Mouse (Mus musculus) retina, embryonic 14.5 days (tissue): Measurements from ENCODE around the gene Neu1.
"Not testable (repeated sequence)": the region's sequence is repeated elsewhere in the genome, so short reads cannot be mapped to it uniquely, and the experiment has no call there.

Experiments used
- DNase-seq: peaks from one replicate; pipeline ENCODE4 v3.0.0-alpha.2; 2015; ENCODE audit warnings: low spot score

Gene Neu1

DNA sequence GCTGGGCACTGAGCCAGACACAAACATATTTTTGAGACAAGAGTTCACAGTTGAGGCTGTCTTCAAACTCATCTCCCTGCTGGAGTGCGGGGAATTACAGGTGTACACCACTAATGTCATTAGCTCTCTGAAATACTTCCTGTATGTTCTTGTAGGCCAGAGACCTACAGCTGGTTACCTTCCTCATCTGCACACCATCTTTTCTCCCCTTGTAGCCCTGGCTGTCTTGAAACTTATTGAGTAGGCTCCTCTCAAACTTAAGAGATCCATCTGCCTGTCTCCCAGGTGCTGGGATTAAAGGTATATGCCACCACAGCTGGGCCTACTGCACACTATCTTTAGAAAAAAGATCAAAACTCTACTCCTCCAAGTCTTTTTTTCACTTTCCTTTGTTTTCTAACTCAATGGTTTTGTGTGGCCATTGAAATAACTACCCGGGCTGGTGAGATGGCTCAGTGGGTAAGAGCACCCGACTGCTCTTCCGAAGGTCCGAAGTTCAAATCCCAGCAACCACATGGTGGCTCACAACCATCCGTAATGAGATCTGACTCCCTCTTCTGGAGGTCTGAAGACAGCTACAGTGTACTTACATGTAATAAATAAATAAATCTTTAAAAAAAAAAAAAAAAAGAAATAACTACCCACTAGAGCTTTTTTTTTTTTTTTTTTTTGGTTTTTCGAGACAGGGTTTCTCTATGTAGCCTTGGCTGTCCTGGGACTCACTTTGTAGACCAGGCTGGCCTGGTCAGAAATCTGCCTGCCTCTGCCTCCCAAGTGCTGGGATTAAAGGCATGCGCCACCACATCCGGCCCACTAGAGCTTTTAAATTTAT lies 17.9 kb downstream of the Neu1 start:
- DNase-seq = not testable (repeated sequence)

DNA sequence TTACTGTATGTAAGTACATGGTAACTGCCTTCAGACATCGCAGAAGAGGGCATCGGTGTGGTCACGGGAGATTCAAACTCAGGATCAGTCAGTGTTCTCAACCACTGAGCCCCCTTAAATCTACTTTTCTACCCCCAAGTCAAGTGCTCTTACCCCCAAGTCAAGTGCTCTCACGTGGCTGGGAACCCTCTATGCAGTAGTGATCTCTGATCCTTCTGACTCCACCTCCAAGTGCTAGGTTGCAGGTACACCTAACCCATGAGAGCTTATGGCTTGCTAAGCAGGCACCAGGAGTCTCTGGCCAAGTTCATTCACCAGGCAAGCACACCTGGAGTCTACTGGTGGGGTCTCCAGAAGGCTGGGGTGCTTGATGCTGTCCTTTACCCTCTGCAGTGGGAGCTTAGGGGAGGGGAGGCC lies 18.5 kb downstream of the Neu1 start:
- no peak for DNase-seq

DNA sequence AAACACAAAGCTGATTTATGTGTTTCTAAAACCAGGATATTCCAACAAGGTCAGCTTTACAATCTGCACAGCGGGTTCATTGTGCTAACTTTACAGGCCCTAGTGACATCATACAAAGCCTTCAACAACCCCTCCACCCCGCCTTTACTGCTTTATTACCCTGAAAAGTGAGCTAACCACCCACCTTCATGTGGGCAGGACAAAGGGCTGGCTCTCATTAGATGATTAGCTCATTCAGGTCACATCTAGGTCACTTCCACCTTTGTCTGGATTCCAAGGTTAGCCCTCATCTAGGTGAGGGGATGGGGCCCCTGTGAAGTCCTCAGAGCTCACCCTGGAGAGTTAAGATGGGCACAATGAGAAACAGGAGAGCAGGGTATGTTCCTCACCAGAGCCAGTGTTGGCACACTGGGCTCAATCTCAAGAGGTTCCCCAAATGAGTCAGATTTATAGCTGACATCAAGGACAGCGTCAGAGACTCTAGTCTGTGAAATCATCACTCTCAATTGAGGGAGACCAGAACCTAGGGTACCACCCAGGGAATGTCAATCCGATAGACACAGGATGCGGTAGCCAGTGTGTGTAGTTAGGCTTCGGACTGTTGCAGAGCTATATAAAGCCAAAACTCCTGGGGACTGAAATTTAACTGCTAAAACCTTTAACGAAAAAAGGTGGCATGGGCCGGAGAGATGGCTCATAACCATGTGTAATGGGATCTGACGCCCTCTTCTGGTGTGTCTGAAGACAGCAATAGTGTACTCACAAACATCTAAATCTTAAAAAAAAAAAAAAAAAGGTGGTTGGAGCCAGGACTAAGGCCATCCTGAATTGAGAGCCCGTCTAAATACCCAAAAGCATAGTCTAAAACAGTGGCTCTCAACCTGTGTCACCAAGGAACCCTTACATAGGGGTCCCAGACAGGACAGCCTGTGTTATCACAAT lies 19.7 kb downstream of the Neu1 start:
- DNase-seq = no peak

DNA sequence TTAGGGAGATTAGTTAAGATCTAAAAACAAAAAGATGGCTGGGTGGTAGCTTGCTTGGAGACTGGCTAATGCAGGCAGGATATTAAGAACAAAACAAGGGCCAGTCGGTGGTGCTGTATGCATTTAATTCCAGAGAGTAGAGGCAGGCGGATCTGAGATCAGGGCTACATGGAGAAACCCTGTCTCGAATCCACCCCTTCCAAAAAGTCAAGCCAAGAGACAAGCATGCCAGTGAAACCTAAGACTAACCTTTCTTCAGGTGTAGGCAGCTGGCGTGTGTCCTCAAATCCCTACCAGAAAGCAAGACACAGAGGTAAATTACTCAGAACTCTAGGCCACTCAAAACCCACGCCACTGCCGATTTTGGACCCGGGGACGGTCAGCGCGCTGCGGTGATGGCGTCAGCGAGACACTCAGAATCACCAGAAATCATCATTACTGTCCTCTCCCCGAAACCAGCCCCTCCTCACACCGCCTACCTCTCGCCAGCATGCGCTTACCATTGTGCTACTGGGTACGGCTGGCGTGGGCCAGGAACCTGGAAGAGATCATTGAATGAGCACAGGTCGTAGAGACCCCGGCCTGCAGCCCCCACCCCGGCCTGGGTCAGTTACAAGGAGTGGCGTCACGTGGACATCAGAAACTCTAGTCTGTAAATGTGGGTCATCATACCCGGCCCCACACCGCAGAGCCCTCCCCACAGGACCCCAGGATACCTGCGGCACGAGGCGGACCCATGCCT lies 20.8 kb downstream of the Neu1 start:
- no peak for DNase-seq

DNA sequence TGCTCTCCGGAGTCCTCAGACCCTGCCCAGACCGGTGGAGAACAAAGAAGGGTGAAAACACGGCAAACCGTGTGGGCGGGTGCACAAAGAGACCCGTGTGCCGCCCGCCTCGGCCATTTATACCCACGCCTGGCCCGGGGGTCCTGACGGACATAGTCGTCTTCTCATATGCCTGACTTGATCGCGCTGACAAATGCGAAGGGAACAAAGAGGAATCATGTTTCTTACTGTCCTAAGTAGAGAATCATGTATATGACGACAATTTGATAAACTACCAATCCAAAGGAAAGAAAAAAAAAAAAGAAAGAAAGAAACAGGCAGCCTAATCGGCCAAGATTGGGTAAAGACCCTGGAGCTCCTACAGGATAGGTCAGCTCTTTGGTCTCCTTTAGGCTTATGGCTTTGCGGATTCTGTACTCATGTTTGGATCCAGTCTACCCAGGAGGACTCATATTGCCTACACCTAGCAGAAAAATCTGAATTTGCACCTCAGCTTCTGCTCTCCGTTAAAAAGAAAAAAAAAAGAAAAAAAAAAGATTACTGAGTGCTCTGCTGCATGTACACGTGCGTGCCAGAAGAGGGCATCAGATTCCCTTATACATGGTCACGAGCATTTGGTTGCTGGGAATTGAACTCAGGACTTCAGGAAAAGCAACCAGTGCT lies 21.5 kb downstream of the Neu1 start:
- peak; percentile 87 for DNase-seq

DNA sequence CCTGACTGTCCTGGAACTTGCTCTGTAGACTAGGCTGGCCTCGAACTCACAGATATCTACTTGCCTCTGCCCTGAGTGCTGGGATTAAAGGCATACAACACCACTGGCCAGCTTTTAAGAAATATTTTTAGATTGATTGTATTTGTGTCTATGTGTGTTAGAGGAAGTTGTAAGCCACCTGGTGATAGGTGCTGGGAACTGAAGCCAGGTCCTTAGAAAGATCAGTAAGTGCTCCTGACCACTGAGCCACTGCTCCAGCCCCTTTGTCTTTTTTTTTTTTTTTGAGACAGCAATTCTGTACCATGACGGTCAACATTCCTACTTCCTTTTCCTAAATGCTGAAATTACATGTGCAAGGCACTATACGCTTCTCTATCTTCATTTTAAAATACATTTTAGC lies 22.2 kb downstream of the Neu1 start:
- DNase-seq = no peak

DNA sequence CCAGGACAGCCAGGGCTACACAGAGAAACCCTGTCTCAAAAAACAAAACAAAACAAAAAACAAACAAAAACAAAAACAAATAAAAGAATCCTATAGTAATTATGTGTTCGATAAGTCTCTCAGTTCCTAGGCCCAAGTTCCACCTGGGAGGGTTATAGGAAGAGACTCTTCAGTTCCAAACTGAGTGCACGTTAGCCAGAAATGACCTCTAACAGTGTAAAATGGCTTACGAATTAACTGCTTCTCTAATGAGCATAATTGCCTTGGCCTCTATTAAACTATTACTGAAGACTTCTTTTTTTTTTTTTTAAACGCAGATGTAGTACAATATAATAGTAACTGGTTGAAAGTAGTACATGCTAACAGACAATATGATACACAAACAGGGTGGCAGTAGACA lies 22.9 kb downstream of the Neu1 start:
- DNase-seq = no peak

DNA sequence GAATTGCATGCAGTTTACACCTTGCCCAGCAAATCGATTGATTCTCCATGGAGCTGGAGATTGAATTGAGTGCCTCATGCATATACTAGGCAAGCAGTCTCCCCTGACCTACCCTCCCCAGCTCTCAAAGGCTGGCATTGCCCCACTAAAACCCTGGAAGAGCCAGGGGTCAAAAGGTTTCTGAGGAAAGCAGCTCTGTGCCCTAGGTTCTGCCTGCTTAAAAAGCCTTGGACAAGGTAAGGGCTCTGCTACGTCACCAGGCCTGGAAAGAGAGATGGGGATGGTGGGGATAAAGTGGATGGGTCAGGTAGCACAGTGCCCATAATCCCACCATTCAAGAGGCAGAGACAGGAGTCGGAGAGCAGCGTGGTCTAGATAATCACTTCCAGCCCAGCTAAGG lies 23.8 kb downstream of the Neu1 start:
- DNase-seq = no peak

DNA sequence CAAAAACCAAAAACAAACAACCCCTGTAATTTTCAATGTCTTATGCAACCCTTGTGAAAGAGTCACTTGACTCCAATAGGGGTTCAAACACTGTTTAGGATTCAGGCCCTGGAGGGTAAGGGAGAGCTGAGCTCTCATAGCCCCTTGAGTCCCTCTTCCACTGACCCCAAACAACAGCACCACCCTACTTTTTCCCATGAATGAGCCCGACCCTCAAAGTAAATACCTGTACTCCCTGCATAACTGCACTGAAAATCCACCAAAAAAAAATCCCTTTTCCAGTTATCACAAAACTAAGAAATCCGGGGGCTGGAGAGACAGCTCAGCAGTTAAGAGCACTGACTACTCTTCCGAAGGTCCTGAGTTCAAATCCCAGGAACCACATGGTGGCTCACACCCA lies 24.8 kb downstream of the Neu1 start:
- no peak for DNase-seq

DNA sequence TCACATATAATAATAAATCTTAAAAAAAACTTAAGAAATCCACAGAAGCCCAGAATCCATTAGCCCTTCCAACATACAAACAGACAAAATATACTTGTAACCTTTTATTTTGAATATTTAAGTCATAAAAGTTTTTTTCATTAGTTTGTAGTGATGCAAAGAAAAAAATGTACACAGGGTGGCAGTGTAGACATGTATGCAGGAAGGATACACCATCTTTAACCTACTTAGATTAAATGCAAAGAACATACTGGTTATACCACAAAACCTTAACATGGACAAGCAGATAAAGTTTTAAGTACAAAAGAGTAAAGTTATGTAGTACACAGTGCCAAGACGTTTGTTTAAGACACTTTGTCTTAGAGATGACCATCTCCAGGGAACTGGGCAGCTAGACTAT lies 25.3 kb downstream of the Neu1 start:
- peak; percentile 52 for DNase-seq

DNA sequence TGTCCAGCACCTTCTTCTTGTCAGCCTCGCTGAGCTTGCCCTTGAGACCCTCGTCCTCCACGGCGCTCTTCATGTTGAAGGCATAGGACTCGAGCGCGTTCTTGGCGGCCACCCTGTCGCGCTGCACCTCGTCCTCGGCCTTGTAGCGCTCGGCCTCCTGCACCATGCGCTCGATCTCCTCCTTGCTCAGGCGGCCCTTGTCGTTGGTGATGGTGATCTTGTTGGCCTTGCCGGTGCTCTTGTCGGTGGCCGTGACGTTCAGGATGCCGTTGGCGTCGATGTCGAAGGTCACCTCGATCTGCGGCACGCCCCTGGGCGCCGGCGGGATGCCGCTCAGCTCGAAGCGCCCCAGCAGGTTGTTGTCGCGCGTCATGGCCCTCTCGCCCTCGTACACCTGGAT lies 26.2 kb downstream of the Neu1 start:
- DNase-seq = not testable (repeated sequence)

DNA sequence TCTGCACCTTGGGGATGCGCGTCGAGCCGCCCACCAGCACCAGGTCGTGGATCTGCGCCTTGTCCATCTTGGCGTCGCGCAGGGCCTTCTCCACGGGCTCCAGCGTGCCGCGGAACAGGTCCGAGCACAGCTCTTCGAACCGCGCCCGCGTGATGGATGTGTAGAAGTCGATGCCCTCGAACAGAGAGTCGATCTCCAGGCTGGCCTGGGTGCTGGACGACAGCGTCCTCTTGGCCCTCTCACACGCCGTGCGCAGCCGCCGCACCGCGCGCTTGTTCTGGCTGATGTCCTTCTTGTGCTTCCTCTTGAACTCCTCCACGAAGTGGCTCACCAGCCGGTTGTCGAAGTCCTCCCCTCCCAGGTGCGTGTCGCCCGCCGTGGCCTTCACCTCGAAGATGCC lies 26.9 kb downstream of the Neu1 start:
- DNase-seq = not testable (repeated sequence)

DNA sequence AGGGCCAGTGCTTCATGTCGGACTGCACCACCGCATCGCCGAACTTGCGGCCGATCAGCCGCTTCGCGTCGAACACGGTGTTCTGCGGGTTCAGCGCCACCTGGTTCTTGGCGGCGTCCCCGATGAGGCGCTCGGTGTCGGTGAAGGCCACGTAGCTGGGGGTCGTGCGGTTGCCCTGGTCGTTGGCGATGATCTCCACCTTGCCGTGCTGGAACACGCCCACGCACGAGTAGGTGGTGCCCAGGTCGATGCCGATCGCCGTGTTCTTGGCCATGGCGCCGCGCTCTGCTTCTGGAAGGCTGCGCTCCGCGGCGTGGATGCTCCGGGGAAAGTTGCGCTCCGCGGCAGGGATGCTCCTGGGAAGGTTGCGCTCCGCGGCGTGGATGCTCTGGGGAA lies 27.7 kb downstream of the Neu1 start:
- DNase-seq = not testable (repeated sequence)

DNA sequence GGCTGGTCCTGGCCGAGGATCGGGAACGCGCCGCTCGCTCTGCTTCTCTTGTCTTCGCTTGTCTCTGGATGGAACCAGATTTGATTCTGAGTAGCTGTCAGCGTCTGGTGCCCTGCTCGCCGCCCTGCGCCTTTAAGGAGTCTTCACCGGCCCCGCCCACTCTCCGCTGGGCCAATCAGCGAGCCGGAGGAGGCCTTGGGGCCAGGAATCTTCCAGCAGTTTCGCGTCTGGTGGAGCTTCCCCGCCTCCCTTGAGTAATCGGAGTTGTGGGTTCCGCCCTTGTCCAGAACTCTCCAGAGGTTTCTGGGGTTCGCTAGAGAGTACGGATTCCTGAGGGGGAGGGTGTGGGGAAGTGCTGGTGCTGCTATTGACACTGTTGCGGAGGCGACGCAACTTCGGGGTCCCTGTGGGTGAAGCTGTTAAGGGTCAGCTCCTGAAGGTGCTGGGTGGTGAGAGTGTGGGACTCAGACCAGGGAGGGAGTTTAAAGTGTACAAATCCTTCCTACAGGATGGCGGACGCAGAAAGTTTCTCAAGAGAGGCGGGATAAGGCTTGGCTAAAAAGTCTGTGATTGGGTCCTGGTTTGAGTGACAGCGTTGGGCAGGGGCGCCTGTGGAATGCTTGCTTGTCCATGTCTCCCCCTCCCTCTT lies 28.2 kb downstream of the Neu1 start, which contains the start of gene Hspa1b:
Hspa1b (minus strand) TSS at position 109 of the 649 bp plus-strand sequence.
- peak; percentile 80 for DNase-seq

DNA sequence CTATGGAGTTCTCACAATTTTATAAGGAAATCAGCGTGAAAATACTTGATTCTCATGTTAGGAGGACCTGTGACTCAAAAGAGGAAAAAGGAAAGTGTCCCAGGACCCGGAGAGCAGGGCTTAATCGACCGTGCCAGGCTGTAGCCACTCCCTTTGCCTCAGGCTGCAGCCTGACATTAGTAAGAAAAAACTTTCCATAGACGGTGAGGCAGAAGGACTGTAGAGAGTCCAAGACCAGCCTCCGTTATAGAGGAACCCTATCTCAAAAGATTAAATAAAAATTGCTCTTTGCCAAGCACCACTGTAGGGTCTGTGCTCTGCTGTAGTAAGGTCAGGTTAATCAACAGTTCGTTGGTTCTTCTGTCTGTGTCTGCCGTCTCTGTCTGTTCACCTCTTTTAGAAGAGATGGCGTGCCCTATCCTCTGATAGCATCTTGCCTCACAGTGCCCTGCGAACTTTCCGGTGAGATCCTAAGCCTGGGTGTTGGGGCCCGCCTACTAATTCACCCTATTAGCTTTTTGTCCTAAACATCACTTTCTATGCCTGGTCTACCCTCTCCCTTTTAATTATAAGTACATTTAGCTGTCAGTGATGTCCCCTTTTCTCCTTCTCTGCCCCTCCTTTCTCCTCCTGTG lies 28.9 kb downstream of the Neu1 start:
- DNase-seq = no peak

DNA sequence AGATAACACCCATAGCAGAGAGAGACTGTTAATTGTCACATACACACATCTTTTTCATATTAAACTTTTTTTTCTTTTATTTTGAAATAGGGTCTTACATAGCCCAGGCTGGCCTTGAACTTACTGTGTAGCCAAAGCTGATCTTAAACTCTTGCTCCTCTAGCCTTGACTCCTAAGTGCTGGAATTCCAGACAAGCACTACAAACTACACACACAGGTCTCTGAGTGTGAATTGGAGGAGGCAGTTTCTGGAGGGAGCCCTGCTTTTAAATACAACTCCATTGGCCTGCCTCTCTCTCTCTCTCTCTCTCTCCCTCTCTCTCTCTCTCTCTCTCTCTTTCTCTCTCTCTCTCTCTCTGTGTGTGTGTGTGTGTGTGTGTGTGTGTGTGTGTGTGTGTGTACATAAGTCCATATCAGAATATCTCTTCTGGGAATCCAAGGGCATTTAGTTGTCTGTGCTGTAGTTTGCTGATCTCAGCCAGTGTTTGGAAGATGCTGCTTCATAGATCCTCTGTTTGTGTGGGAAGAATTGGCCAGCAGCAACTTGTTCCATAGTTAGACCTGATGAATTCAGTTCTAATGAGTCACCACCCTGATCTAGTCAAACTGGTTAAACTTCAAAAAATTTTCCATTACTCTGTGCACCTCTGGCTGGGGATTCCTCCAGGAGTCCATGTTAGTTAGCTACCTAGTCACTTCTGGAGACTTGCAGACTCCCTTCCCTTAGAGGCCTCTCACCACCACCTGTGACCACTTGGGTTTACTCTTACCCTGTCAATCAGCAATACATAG lies 29.8 kb downstream of the Neu1 start:
- no peak for DNase-seq

DNA sequence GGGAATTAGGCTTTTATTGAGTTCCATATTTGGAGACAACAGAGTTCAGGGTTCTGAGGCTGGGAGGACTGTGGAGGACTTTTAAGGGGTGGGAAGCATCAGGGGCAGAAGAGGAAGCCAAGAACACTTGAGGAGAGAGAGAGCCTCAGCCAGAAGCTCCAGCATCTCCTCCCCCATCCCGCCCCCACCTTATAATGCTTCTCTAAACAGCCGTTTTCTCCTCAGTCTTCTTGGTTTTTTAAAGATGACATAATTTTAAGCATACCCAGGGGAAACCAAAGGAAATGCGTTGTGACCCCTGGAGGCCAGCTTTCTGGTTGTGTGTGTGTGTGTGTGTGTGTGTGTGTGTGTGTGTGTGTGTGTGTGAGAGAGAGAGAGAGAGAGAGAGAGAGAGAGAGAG lies 31.1 kb downstream of the Neu1 start:
- DNase-seq = no peak

DNA sequence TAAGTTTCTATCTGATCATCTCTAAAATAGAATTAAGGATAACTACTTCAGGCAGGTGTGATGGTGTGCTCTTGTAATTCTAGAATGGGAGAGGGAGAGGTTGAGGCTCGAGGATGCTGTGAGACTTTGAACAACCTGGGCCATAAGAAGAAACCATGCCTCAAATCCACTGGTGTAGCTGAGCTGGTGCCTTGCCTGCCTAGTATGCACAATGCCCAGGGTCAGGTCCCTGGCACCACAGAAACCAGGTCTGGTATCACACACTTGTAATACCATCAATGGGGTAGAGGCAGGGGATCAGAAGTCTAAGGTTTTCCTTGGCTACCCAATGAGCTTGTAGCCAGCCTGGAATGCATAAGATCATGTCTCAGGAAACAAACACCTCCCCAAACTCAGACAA lies 31.8 kb downstream of the Neu1 start:
- DNase-seq = no peak

DNA sequence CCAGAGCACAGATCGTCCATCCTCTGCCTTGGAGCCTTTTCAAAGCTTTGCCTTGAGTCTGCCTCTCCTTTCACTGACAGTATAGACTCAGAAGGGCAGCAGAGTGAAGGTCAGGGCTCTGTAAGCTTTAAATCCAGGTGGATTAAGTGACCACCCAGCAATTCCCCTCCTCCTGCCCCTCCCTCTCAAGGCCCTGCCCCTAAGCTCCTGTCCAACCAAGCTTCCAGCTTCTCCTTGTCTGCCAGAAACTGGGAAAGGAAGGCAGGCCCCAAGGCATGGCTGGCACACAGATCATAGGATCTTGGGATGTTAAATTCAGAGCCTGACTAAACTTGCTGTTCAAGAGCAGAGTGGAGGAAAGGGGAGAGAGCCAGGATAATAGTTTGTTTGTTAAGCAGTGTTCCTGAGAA lies 33.6 kb downstream of the Neu1 start:
- DNase-seq = no peak

DNA sequence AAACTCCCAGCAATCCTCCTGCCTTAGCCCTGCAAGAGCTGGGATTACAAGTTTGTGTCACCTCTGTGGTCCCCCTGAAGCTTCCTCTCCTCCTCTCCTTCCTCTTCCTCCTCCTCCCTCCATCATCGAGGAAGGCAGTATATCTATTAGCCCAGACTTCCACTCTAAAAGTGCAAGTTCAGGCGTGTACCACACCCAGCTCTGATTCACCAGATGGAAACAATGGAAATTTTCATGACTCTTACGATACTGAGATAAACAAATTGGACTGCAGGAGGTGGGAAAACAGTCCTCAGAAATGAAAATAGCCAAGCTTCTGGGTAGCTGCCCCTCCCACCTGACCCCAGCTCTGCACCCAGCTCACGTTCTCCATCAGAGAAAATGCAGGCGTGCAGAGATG lies 34.6 kb downstream of the Neu1 start:
- no peak for DNase-seq
